Mouse (Mus musculus) G1E (cell line): Measurements from ENCODE around the gene Serbp1.

Source experiments
- CTCF ChIP-seq: IDR thresholded peaks from 2 replicates; pipeline ENCODE4 v1.5.1; 2012; ENCODE audit warnings: low read depth, low read length, inconsistent platforms, mixed read lengths
- GATA1 ChIP-seq: IDR thresholded peaks from 2 replicates; pipeline ENCODE4 v1.6.1; 2012; ENCODE audit warnings: borderline replicate concordance, low read length, inconsistent platforms, mixed read lengths
- GATA2 ChIP-seq: IDR thresholded peaks from 2 replicates; pipeline ENCODE4 v1.6.1; 2012; ENCODE audit warnings: low read depth, low read length, inconsistent platforms, borderline replicate concordance
- POLR2AphosphoS5 ChIP-seq: IDR thresholded peaks from 2 replicates; pipeline ENCODE4 v1.6.1; 2012; ENCODE audit warnings: low read depth, low read length, inconsistent platforms; ENCODE audit not compliant: insufficient replicate concordance
- TAL1 ChIP-seq: conservative IDR thresholded peaks from 2 replicates; pipeline ENCODE4 v1.6.1; 2012; ENCODE audit warnings: low read depth, low read length, inconsistent platforms, mixed read lengths

DNA sequence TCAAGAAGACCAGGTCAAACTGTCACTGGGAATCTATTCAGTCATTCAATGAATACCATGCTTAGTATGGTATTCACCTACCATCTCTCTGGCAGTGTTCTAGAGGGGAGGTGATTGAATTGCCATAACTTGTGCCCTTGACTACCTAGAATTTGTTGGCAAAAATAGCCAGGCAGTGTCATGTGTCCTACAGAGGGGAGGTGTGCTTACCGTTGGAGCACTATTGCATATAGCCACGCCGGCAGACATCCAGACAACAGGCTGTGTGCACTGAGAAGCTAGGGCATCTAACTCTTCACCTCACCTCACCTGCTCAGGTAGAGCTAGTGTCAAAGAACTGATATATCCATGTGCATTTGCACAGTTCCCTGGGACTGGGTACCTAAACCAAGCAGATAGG is 63.3 kb downstream of the Serbp1 start:
- no peak for TF ChIP-seq CTCF
- no peak for TF ChIP-seq GATA1
- no peak for TF ChIP-seq GATA2
- TF ChIP-seq POLR2AphosphoS5: no peak
- TF ChIP-seq TAL1: no peak
